Mouse (Mus musculus) thymus, adult 2 months (tissue): Measurements from ENCODE around the gene Cmc1. TPM values are rescaled to one million over a fixed set of nuclear protein-coding genes. Genes with fewer than 3 reads are reported as not detected.

Experiments used
- DNase-seq: peaks from one replicate; pipeline ENCODE4 v3.0.0; 2021
- H3K27ac ChIP-seq: fragments of 200-500 bp; 2 replicates; pipeline ENCODE4 v1.5.1; 2012; ENCODE audit warnings: low read length, control low read depth; ENCODE audit not compliant: control insufficient read depth, insufficient read depth
- H3K27me3 ChIP-seq: fragments of 200-500 bp; 2 replicates; pipeline ENCODE4 v1.6.1; 2012; ENCODE audit warnings: mild to moderate bottlenecking, low read length, moderate library complexity, mixed read lengths; ENCODE audit not compliant: control insufficient read depth, insufficient read depth
- H3K36me3 ChIP-seq: fragments of 200-500 bp; 2 replicates; pipeline ENCODE4 v1.6.1; 2012; ENCODE audit warnings: mild to moderate bottlenecking, low read length, moderate library complexity; ENCODE audit not compliant: control insufficient read depth, insufficient read depth
- H3K4me1 ChIP-seq: fragments of 200-500 bp; replicated peaks from 2 replicates; pipeline ENCODE4 v1.6.1; 2012; ENCODE audit warnings: low read length; ENCODE audit not compliant: control insufficient read depth, insufficient read depth
- H3K4me3 ChIP-seq: fragments of 200-500 bp; 2 replicates; pipeline ENCODE4 v1.5.1; 2012; ENCODE audit warnings: mild to moderate bottlenecking, low read length, control low read depth, moderate library complexity; ENCODE audit not compliant: control insufficient read depth, insufficient read depth
- CTCF ChIP-seq: fragments of 200-500 bp; IDR thresholded peaks from 2 replicates; pipeline ENCODE4 v1.5.1; 2012; ENCODE audit warnings: mild to moderate bottlenecking, control low read depth, low read length, moderate library complexity, borderline replicate concordance; ENCODE audit not compliant: control insufficient read depth, poor library complexity, insufficient read depth; ENCODE audit errors: extremely low read depth
- POLR2A ChIP-seq: fragments of 200-500 bp; IDR thresholded peaks from 2 replicates; pipeline ENCODE4 v1.6.1; 2012; ENCODE audit warnings: mild to moderate bottlenecking, low read length, control low read depth, moderate library complexity; ENCODE audit not compliant: control insufficient read depth, poor library complexity, insufficient read depth; ENCODE audit errors: extremely low read depth
- WGBS: fragments of 180-500 bp; shearing (Covaris S2); methylation state at CpG from one replicate; pipeline ENCODE4 v1.1.7; 2018; 5-methylcytosine and 5-hydroxymethylcytosine counted together
- polyA plus RNA-seq: library from polyadenylated mRNA; depleted of rRNA; stranded (reverse); fragments of >200 nt; gene quantifications from 2 replicates; pipeline ENCODE4 v1.2.3, GENCODE M21; 2012; rRNA removed

Gene Cmc1
- polyA plus RNA-seq, 1 experiment: 1.6 TPM

DNA sequence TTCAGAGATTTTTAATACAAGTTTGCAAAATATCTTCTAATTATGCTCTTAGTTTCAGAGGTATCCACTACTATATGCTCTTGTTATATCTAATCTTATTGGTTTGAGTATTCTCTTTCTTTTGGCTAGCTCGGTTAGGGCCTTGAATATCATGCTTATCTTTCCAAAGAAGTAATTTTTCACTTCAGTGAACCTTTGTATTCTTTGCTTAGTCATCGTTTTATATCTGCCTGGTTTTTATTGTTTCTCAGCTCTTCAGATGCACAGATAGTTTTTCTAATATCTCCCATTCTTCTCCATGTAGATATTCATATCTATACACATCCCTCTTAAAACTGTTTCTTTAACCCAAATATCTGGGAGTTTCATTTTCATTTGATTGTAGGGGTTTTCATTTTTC lies 125.0 kb downstream of the Cmc1 start:
- no peak for DNase-seq
- TF ChIP-seq CTCF (no peak), POLR2A (no peak)
- Histone ChIP-seq H3K4me3 (no peak overlapping the region), H3K36me3 (no peaks in the 10 kb centered on the region), H3K4me1 (no peaks in the 10 kb centered on the region), H3K27me3 (no peaks in the 10 kb centered on the region), H3K27ac (no peak overlapping the region)
- 90% methylated on average over 2 of the region's 2 CpGs for WGBS

Other genes starting within 250 kb of the Cmc1 start
- 32.0 and 35.1 TPM in 2 replicates for gene Azi2, start 109.7 kb downstream of the Cmc1 start, polyA plus RNA-seq